Mouse (Mus musculus) fibroblast of lung, adult 2 months (primary cell): ENCODE data around the gene Catsper3.

ENCODE experiments used
- DNase-seq: peaks from one replicate; pipeline ENCODE4 v3.0.0-alpha.2; 2011; ENCODE audit warnings: low read depth

Gene Catsper3

GRCm38 (mm10) chr13:55826796-55827678 lies 42.7 kb downstream of the Catsper3 start:
- no peak for DNase-seq

- DNase-seq = no peak
These were observed 43.3 kb downstream of the Catsper3 start for GRCm38 (mm10) chr13:55827679-55828140.

- DNase-seq = no peak
These were observed 44.0 kb downstream of the Catsper3 start for GRCm38 (mm10) chr13:55828141-55829017.

- DNase-seq = no peak
These were observed 44.8 kb downstream of the Catsper3 start for GRCm38 (mm10) chr13:55829018-55829655.

- no peak for DNase-seq
These were observed 45.9 kb downstream of the Catsper3 start for GRCm38 (mm10) chr13:55830081-55830832.

- DNase-seq = no peak
These were observed 46.7 kb downstream of the Catsper3 start for GRCm38 (mm10) chr13:55830833-55831721.

GRCm38 (mm10) chr13:55831722-55832160 lies 47.4 kb downstream of the Catsper3 start:
- DNase-seq = no peak

- DNase-seq = no peak
These were observed 48.2 kb downstream of the Catsper3 start for GRCm38 (mm10) chr13:55832602-55833001.

- DNase-seq = no peak
These were observed 49.6 kb downstream of the Catsper3 start for GRCm38 (mm10) chr13:55833921-55834320.

- DNase-seq = no peak
These were observed 50.3 kb downstream of the Catsper3 start for GRCm38 (mm10) chr13:55834667-55835066.

GRCm38 (mm10) chr13:55835548-55836097 lies 51.3 kb downstream of the Catsper3 start:
- no peak for DNase-seq

GRCm38 (mm10) chr13:55836142-55836625 lies 51.8 kb downstream of the Catsper3 start, which contains the start of gene Pitx1:
Gene Pitx1 (minus strand): TSS chr13:55836192.
- no peak for DNase-seq

GRCm38 (mm10) chr13:55836786-55837780 lies 52.7 kb downstream of the Catsper3 start:
- no peak for DNase-seq

- DNase-seq = no peak
These were observed 55.9 kb downstream of the Catsper3 start for GRCm38 (mm10) chr13:55840223-55840622.

- DNase-seq = no peak
These were observed 59.3 kb downstream of the Catsper3 start for GRCm38 (mm10) chr13:55843700-55844099.

- DNase-seq = no peak
These were observed 63.4 kb downstream of the Catsper3 start for GRCm38 (mm10) chr13:55847805-55848204.

- DNase-seq = no peak
These were observed 64.3 kb downstream of the Catsper3 start for GRCm38 (mm10) chr13:55848604-55849190.

GRCm38 (mm10) chr13:55850726-55851125 lies 66.4 kb downstream of the Catsper3 start:
- no peak for DNase-seq
